Mouse (Mus musculus) liver, adult (tissue): ENCODE results near the gene Serpinb7.

Source experiments
- GATA4 ChIP-seq: IDR thresholded peaks from 2 replicates; pipeline ENCODE4 v1.6.1; 2014; ENCODE audit warnings: mild to moderate bottlenecking, low read length; ENCODE audit not compliant: insufficient replicate concordance

The Serpinb7 gene

GRCm38 (mm10) chr1:107435528-107435927, 36.1 kb downstream of the Serpinb7 start:
- no peak for TF ChIP-seq GATA4

- TF ChIP-seq GATA4: no peak
Measured at GRCm38 (mm10) chr1:107439462-107439861, 40.0 kb downstream of the Serpinb7 start.

GRCm38 (mm10) chr1:107445352-107445751, 45.9 kb downstream of the Serpinb7 start:
- no peak for TF ChIP-seq GATA4

GRCm38 (mm10) chr1:107447228-107447931, 47.9 kb downstream of the Serpinb7 start:
- no peak for TF ChIP-seq GATA4

- TF ChIP-seq GATA4: no peak
Measured at GRCm38 (mm10) chr1:107479909-107480308, 80.5 kb downstream of the Serpinb7 start.

- TF ChIP-seq GATA4: no peak
Measured at GRCm38 (mm10) chr1:107481452-107481851, 82.0 kb downstream of the Serpinb7 start.

GRCm38 (mm10) chr1:107489577-107489976, 90.1 kb downstream of the Serpinb7 start:
- TF ChIP-seq GATA4: no peak

GRCm38 (mm10) chr1:107496789-107497188, 97.3 kb downstream of the Serpinb7 start:
- TF ChIP-seq GATA4: no peak

GRCm38 (mm10) chr1:107502025-107502424, 102.6 kb downstream of the Serpinb7 start:
- no peak for TF ChIP-seq GATA4
